Mouse (Mus musculus) lung, adult 2 months (tissue): Measurements from ENCODE around the gene Vps26a.

Source experiments
- CTCF ChIP-seq: fragments of 200-500 bp; IDR thresholded peaks from 2 replicates; pipeline ENCODE4 v1.5.1; 2011; ENCODE audit warnings: mild to moderate bottlenecking, low read length, control low read depth; ENCODE audit not compliant: insufficient read depth
- POLR2A ChIP-seq: fragments of 200-500 bp; IDR thresholded peaks from 2 replicates; pipeline ENCODE4 v1.6.1; 2011; ENCODE audit warnings: low read depth, mild to moderate bottlenecking, control low read depth, low read length, borderline replicate concordance; ENCODE audit errors: extremely low read depth

- TF ChIP-seq CTCF (no peak), POLR2A (no peak)
These were observed 14.5 kb upstream of the Vps26a start for GRCm38 (mm10) chr10:62500916-62501615.
